Mouse (Mus musculus): ENCODE results near the gene Cep112.

Cep112 gene

DNA sequence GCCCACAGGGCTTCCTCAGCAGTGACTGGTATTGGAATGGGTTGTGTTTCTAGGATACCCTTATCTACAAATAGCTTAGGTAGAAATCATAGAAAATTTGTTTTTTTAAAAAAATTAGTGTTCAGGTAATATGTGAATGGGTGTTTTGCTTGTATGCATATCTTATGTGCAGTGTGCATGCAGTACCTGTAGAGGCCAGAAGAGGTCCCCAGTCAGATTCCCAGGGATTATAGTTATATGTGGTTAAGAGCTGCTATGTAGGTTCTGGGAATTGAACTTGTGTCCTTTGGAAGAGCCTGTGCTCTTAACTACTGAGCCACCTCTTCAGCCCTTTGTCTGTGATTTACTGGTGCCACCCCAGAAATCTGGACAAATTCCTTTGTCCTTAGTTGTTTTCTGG is 22.2 kb downstream of the Cep112 start:
- DNase-seq (ENCODE audit: low spot score in 2 of 2): no peak

DNA sequence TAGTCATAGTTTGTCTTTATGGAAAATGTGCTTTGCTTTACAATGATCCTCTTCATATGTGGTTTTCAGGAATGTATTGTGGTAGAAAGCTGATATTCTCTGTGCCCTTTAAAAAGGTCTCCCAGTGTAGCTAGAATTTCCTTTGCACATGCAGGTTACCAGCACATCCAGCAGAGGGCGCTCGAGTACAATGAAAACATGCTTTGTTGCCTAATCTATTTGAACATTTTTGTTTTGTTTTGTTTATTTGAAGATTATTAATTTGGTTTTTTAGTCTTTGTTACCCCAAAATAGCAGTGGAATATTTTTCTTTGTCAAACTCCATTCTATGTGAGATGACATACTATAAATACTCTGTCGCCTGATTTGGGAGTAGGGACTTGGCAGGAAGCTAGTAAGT is 24.8 kb downstream of the Cep112 start:
- peak in 1 of 2 experiments; percentile 32 for DNase-seq (ENCODE audit: low spot score in 2 of 2)

DNA sequence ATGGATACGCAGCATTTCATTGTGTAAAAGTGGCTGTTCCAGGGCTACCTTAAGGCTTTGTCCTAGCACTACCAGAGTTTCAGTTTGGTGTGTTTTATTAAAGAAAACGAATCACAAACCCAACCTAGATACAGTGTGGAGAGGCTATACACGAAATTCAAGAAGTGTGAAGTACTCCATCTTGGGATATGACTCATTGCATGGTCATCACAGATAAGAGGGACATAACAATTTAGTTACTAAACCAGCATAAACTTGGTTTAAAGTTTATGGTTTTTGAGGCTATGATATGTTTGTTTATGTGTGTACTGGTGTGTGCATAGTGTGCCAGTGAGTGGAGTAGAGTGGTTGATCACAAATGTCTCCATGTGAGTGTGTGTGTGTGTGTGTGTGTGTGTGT is 34.6 kb downstream of the Cep112 start:
- no peak for DNase-seq (ENCODE audit: low spot score in 2 of 2)

DNA sequence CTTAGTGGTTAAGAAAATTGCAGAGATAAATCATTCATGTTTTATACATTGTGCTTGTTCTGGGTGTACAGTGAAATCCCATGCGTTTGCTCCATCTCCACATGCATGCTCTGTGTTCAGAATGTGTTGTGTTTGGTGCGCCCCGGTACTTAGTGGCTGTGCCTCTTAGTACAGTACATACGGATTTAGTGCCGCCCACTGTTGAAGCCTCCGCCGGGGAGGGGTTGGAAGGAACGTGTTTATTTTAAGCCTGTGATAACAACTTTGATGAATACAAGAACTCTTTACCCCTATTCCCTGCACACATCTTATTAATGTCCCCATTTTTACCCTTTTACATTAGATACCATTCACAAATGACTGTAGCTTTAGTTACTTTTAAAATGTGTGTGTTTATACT is 39.1 kb downstream of the Cep112 start:
- no peak for DNase-seq (ENCODE audit: low spot score in 2 of 2)

DNA sequence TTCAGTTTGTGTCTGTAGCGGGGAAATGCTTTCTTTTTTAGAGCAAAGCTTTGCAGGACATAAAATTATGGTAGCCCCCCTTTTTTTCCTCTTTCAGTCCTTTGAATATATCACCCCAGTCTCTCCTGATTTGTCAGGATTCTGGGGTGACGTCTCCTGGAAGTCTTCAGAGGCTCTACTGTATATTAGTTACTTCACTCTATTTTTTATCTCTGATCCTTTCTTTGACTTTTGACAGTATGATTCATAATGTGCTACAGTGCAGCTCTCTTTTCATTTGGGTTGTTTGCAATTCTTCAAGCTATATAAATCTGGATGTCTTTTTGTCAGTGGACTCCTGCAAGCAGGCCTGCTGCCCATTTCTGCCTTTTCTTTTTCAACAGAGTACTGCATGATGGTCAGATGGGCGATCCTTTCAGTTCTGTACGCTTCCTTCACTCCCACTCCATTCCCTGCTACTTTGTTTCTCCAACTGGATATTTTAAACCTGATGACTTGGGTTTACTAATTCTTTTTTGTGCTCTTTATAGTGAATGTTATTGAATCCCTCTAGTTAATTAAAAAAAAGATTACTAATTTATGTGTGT is 39.8 kb downstream of the Cep112 start:
- DNase-seq (ENCODE audit: low spot score in 2 of 2): no peak

DNA sequence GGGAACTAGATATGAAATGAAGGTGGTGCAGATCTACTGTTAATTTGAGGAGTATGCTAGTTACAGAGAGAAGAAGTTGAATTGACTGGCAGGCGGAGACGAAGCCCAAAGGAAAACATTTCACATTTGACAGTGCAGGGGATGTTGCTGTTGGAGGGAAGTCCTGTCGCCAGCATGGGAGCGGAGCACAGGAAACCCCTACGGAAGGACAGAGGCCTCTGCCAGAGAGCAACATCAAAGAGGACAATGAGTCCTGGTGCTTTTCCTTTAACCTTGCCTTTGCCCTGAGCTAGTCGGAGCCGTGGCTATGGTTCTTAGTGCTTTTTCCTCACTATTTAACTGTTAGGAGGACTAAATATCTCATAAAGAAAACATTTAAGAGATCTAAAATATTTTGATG is 50.7 kb downstream of the Cep112 start:
- peak in 1 of 2 experiments; percentile 5 for DNase-seq (ENCODE audit: low spot score in 2 of 2)

DNA sequence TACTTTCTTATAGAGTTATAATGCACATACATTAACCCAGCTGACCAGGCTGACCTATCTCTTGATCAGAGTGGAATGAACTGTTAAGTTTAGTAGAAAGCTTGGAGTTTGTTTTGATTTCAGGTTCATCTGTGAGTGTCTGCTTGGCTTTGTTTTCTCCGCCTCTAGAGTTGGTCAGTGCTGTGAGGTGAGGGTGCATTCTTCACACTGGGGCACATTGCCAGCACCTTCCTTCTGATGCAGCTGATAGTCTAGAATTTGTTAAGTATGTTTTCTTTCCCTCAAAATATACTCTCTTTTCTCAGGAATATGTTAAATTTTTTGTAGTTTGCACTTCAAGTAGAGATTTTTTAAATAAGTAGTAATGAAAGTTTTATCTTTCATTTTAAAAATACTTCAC is 51.2 kb downstream of the Cep112 start:
- DNase-seq (ENCODE audit: low spot score in 2 of 2): no peak

DNA sequence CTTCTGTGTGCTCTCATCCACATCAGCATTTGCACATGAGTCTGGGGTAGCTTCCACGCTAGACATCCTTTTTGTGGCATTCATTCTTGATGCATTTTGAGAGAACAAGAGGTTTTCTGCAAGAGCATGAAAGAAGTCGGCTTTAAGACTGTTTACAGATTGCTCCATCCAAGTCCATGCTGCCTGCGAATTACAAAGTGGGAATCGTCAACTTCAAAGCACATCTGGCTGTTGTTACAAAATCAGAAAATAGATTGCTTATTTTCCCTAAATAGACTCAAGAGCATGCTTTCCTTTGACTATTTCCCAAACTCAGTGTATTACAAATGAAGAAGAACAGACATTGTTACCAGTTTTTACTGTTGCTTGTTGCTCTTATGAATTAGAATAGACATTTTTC is 59.0 kb downstream of the Cep112 start:
- DNase-seq (ENCODE audit: low spot score in 2 of 2): no peak

DNA sequence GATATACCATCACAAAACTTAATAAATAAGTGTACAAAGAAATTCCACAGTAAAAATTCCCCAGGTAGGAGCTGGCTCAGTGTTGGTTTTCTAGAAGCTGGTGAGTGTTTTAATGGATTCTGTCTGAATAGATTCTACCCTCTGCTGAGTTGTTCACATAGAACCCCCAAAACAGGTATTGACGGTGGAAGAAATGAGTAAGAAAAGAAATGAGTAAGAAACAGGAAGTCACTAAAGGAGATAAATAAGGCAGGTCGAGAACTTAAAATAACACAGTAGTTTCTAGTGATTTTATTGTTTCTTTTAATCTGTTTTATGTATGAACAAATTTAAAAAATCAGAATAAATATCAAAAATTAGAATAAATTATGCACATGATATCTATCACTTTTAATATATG is 63.3 kb downstream of the Cep112 start:
- no peak for DNase-seq (ENCODE audit: low spot score in 2 of 2)

DNA sequence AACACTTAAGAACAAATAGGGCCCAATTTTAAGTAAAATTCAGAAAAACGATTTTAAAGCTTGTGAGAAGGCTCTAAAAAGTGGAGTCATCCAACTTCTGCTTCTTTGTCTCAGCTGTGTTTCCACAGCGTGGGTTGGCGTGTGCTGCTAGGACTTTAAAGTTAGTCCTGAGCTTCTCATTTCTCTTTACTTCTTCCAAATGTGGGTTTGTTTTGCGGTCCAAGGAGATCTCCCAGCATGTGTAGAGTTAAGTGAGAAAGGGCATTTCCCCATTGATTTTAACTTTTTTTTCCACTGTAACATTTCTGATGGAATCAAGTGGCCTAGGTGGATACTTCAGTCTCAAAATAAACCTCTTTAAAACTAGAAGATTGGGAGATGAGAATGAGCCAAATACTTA is 64.9 kb downstream of the Cep112 start:
- DNase-seq (ENCODE audit: low spot score in 2 of 2): no peak

DNA sequence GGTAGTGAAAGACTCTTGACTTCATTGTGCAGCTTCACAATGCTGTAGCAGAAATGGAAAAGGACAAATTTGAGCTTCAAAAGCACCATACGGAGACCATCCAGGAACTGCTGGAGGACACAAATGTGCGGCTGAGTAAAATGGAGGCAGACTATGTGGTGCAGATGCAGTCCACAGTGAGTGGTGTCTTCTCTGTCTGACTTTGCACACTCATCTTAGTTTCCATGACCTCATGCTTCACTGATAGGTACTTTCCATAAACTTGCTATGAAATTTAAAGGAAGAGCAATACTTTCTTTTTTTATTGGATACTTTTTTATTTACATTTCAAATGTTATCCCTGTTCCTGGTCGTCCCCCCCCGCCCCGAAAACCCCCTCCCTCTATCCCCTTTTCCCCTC is 83.2 kb downstream of the Cep112 start:
- no peak for DNase-seq (ENCODE audit: low spot score in 2 of 2)

DNA sequence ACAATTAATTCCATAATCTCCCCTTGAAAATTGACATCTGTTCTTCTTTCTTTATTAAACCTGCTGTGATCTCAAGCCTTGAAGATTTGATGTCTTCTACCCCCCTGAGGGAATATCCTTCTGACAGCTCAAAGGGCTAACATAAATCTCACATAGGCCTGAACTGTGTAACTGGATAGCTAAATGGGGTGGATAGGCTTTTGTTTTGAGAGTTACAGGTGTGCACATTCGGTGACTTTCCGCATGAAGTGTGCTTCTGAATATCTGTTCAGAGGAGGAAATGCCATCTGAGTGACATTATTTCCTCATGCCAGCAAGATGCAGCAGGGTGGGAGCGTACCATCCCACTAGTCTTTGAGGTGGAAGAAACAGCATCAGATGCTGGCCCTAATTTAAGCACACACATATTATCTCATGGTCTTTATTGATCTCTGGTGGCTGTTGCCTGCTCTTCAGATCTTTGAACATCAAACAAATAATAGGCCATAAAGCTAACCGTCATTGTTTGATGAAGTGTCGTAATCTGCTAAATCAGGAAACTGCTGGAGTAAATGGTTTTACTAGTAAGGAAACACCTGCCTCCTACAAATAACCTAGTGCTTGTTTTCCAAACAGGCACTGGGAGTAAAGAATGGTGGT is 102.9 kb downstream of the Cep112 start:
- no peak for DNase-seq (ENCODE audit: low spot score in 2 of 2)

DNA sequence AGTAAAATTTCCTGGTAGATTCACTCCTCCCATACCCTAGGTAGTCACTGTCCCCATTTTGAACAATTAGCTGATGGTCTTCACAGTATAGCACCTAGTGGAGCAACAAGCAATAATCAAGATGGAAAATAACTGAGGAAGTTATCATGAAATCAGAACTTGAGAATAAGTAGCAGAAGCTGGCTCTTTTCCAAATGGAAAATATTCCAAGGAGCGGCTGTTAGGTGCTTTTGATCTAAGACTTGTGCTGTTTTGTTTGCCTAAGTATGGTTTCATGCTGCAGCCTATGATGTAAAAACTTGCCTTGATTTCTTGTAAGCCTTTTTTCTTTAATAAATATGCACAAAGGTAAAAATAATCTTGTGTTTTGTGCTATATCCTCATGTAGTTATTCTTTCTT is 107.9 kb downstream of the Cep112 start:
- DNase-seq (ENCODE audit: low spot score in 2 of 2): no peak

DNA sequence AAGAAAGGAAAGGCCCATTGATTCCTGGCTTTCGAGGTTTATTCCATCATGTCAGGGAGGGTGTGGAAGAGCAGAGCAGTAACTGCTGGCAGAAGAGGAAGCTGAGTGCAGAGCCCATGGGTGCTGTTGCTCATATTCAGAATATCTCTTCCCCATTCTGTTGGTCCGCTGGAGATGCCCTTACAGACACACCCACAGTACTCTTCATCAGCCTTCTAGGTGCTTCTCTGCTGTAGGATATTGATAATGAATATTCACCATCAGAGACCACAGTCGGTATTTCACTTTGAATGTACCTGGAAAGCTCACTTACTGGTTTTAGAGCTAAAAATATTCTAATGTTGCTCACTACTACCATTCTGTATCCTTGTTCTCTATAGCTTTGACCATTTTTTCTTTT is 109.0 kb downstream of the Cep112 start:
- no peak for DNase-seq (ENCODE audit: low spot score in 2 of 2)

DNA sequence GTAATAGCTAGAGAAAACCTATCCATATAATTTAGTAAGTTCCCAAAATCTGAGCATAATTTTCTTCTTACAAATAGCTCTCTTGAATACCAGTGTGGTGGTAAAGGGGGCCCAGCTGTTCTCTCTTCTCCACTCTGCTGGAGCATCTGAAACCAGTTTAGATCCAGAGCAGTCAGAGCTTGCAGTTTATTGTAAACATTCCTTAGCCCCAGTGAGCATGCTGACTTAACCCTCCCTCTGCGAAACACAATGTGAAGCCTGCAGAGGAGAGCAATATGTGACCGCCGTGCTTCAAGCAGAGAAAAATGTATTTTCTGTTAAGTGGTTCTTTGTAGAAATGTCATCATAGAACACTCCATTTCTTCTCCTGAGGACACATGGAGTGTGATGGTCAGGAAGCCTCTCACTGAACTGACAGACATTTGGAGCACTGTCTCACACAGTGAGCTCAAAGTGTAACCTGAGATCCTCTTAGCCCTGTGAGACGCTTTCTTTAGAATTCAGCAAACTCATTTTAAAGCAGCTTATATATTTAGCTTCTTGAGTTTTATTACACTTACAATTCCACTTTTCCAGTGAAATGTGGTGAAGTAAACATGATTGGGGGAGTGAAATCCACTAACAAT is 128.1 kb downstream of the Cep112 start:
- no peak for DNase-seq (ENCODE audit: low spot score in 2 of 2)

DNA sequence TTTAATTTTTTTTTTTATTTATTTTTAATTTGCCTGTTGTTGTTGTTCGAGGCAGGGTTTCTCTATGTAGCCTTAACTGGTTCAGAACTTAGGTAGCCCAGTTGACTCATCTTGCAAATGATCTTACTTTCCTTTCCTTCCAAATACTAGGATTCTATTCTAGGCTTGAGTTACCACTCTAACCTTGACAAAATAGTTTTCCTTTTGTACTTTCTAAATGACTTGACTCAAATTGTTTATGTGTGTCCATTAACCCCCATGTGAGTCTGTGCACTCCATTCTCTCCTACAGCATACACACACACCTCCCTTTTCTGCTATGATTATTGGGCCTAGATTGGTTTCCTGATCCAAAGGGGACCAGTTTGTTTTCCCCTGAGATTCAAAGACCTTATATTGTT is 128.9 kb downstream of the Cep112 start:
- no peak for DNase-seq (ENCODE audit: low spot score in 2 of 2)

DNA sequence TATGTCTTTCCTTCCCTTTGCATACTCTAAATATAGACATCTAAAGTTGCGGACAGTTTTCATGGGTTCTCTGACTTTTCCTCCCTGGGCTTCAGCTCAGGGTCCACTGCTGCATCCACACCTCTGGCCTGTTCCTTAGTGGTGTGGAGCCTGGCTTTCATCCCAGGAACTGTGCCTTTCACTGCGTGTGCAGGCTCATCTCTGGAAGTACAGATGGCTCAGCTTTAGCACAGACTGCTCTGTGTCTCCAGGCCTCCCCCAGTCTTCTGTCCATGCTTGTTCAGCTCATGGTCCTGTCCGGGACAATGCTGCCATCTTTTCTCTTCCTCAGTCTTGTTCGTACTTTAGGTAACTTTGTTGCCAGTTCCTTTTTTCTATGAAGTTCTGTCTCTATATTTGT is 133.6 kb downstream of the Cep112 start:
- DNase-seq (ENCODE audit: low spot score in 2 of 2): no peak

DNA sequence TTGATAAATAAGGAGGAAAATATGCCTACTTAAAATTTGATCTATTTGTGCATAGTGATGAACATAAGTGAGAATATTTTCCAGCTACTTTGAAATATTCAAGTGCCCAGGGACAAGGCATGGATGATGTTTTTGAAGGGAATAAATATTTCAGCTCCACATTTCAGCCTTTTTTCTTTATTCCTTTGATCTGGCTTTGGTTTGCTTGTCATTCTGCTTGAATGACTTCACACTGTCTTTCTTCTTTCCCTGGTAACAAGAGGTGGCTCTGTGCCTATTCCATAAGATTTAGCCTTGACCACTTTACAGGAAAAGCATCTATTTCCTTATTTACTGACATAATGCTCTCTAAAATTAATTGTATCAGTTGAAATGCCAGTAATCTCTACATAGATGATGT is 134.5 kb downstream of the Cep112 start:
- no peak for DNase-seq (ENCODE audit: low spot score in 2 of 2)

DNA sequence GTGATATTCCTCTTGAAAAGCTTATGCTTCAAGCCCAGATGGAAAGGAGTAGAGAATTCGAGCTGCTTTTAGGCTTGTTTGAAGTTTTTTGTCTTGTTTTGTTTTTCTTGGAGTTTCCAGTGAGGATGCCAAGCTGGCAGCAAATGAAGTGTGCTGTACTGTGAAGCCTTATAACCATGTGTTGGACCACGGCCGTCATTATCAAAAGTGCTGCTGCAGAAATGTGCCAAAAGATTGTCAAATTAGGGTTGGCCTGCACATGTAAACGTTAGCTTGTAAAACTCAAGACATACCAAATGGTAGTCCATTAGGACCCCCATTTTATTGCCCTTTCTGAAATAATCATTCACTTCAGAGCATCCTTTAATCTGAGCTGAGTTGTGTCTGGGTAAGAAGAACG is 137.1 kb downstream of the Cep112 start:
- DNase-seq (ENCODE audit: low spot score in 2 of 2): no peak

DNA sequence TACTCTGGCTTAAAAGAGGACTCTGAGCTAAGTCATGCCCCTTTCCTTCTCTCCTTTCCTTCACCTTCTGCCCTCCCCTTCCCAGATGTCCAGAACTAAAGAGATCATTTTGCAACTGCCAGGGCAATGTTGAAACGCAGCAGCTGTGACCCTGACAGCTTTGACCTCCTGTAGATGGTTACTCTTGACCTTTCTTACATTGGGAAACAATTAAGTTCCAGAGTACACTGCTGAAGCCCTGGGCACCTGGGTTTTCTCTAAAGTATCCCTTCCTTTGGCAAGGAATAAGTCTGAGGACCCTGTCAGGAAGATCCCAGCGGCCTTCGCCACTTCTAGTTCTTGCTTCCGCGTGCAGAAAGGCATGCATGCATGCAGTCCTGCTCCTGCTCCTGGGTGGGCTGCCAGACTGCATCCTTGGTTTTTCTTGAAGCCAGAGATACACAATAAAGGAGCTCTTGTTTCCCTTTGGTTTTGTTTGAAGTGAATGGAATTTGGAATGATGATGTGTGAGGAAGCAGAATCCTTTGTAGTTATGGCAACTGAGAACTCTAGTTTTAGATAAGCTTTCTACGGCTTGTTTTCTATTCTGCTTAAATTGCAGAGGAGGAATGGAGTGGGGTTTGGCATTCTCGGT is 161.7 kb downstream of the Cep112 start:
- DNase-seq (ENCODE audit: low spot score in 2 of 2): no peak

DNA sequence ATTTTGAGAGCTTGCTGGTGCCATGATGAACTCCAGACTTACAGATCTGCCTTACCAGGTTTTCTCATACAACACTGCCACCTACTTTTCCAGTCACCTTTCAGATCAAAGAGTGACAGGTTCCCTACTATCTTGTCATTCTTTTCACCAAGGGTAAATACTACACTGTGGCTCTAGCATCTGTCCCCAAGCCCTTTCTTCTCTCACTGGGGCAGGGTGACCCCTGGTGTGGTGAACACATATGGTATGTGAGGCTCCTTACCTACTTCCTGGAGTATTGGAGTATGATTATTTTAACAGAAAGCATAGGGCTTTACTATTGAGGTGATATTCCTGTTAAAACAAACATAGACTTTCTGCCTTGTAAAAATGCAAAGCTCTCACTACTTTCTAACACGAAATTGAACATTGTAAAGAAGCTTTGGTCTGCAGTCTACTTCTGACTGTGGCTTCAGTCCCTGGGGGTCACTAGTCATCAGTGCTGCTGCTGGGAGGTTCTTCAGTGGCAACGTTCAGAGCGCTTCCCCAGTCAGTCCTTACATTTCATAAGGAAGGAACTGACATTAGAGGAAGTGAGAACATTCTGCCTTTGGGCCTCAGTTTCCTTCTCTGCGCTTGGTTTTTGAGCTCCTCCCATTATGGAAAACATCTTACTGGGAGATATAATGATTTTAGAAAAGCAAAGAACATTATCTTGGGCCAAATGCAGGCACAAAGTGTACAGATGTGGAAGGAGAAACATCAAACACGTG is 168.4 kb downstream of the Cep112 start:
- no peak for DNase-seq (ENCODE audit: low spot score in 2 of 2)

DNA sequence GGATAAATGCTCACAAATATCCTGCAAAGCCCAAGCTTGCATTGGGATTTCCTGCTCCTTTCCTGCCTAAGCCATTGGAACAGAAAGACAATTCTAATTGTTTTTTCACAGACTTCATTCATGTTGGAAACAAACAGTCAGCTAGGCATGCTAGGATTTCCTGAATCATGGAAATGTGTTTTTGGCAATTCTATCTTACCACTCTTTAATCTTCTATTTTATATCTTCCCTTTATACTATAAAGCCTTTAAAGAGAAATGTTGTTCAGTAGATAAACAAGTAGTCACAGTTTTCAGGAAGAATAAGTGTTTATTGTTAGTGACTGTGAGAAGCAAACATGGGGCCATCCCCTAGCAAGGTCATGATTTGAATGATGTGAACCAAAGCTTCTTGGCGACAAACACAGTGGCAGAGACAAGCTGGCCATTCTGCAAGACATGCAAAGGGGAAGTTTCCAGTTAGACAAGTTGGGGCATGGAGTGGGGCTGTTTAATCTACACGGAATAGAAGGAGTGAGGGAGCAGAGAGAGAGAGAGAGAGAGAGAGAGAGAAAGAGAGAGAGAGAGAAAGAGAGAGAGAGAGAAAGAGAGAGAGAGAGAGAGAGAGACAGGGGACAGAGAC is 169.1 kb downstream of the Cep112 start:
- no peak for DNase-seq (ENCODE audit: low spot score in 2 of 2)
